Comparison of ENCODE assay signal across 13 mouse cellular contexts in the genomic region with DNA sequence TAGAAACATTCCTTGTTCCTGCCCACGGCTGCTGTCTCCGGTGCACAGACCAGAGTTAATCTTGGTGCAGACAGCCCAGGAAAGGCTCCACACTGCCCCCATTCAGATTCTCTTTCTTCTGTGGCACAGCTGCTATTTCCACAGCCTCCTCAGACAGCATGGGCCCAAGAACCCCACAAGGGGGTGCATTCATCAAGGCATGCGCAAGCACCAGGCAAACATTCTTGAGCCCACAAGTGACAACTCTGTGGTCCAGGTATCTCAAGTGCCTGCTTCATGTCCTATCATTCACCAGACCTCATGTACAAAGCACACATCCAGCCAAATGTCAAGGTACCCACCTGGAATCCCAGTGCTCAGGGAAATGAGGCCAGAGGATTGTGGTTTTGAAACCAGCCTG. TPM values are rescaled to one million over a fixed set of nuclear protein-coding genes. Genes with fewer than 3 reads are reported as not detected.
DNase-seq lines count a peak whose midpoint lies in the region; ATAC-seq and TF ChIP-seq lines count a peak whose summit lies in the region.
"Had no signal": no experiment of that assay in that cellular context is flagged by ENCODE, and none has a peak within 500 bp of the region (broad histone marks: within the 10 kb centered on the region; RNA-seq: fewer than 3 reads in every experiment).

No protein-coding gene starts in this region.

- no peaks in the 10 kb centered on the region for H3K36me3 ChIP-seq in forebrain, embryonic 16.5 days (ENCODE audit: control insufficient read depth, insufficient read depth)
- H3K36me3 ChIP-seq in forebrain, embryonic 10.5 days (replicated peaks), result no peaks in the 10 kb centered on the region
- H3K36me3 ChIP-seq in midbrain, embryonic 11.5 days (ENCODE audit: control insufficient read depth, insufficient read depth, low read length), result no peaks in the 10 kb centered on the region
- H3K36me3 ChIP-seq in midbrain, embryonic 15.5 days (replicated peaks), result no peaks in the 10 kb centered on the region
- H3K36me3 ChIP-seq in lung, embryonic 14.5 days (ENCODE audit: insufficient read depth), result no peaks in the 10 kb centered on the region
- H3K36me3 ChIP-seq in stomach, postnatal 0 days (ENCODE audit: control insufficient read depth, insufficient read depth, low read length), result no peaks in the 10 kb centered on the region
- H3K36me3 ChIP-seq: heart, embryonic 12.5 days had no signal

- H3K9me3 ChIP-seq in forebrain, embryonic 16.5 days (ENCODE audit: control insufficient read depth, low read length), result no peaks in the 10 kb centered on the region
- no peaks in the 10 kb centered on the region for H3K9me3 ChIP-seq in forebrain, embryonic 10.5 days
- H3K9me3 ChIP-seq in midbrain, embryonic 11.5 days (ENCODE audit: control insufficient read depth, low read length), result no peaks in the 10 kb centered on the region
- no peaks in the 10 kb centered on the region for H3K9me3 ChIP-seq in midbrain, embryonic 15.5 days
- H3K9me3 ChIP-seq in lung, embryonic 14.5 days (ENCODE audit: low read depth, low read length), result no peaks in the 10 kb centered on the region
- no peaks in the 10 kb centered on the region for H3K9me3 ChIP-seq in stomach, postnatal 0 days (ENCODE audit: control insufficient read depth, low read length)
- H3K9me3 ChIP-seq: heart, embryonic 12.5 days had no signal

- TF ChIP-seq EP300 in stomach, postnatal 0 days (optimal IDR thresholded peaks at IDR 0.05), result no peak

- WGBS in forebrain, embryonic 16.5 days, result 14% methylated on average over 3 of the region's 3 CpGs
- WGBS in forebrain, embryonic 10.5 days, result 20% methylated on average over 3 of the region's 3 CpGs
- 18% methylated on average over 3 of the region's 3 CpGs for WGBS in midbrain, embryonic 11.5 days
- 20% methylated on average over 3 of the region's 3 CpGs for WGBS in midbrain, embryonic 15.5 days
- WGBS in lung, embryonic 14.5 days, result 28% methylated on average over 3 of the region's 3 CpGs
- 34% methylated on average over 3 of the region's 3 CpGs for WGBS in stomach, postnatal 0 days

- TF ChIP-seq CTCF in lung, embryonic 14.5 days (IDR thresholded peaks at IDR 0.05; ENCODE audit: low read depth), result peak; percentile 67
- peak; percentile 59 for TF ChIP-seq CTCF in stomach, postnatal 0 days (IDR thresholded peaks at IDR 0.05; ENCODE audit: low read depth)

- H3K27ac ChIP-seq in forebrain, embryonic 16.5 days (ENCODE audit: low read length), result no peak overlapping the region
- H3K27ac ChIP-seq in forebrain, embryonic 10.5 days, result no peak overlapping the region
- H3K27ac ChIP-seq in midbrain, embryonic 11.5 days (ENCODE audit: low read depth, low read length), result no peak overlapping the region
- H3K27ac ChIP-seq in midbrain, embryonic 15.5 days, result no peak overlapping the region
- H3K27ac ChIP-seq in lung, embryonic 14.5 days (ENCODE audit: low read depth), result no peak overlapping the region
- no peak overlapping the region for H3K27ac ChIP-seq in stomach, postnatal 0 days (replicated peaks)

- peaks cover 11% of the 10 kb centered on the region for H3K4me1 ChIP-seq in forebrain, embryonic 16.5 days (replicated peaks; ENCODE audit: control insufficient read depth, insufficient read depth, low read length)
- peaks cover 51% of the 10 kb centered on the region for H3K4me1 ChIP-seq in forebrain, embryonic 10.5 days
- peaks cover 18% of the 10 kb centered on the region for H3K4me1 ChIP-seq in midbrain, embryonic 11.5 days (ENCODE audit: control insufficient read depth, insufficient read depth, low read length)
- H3K4me1 ChIP-seq in midbrain, embryonic 15.5 days, result peaks cover 9% of the 10 kb centered on the region
- no peaks in the 10 kb centered on the region for H3K4me1 ChIP-seq in lung, embryonic 14.5 days (ENCODE audit: insufficient read depth)
- peaks cover 3% of the 10 kb centered on the region; the same call in 1 of the 2 replicates for H3K4me1 ChIP-seq in stomach, postnatal 0 days (replicated peaks; ENCODE audit: control insufficient read depth, insufficient read depth)

- H3K4me2 ChIP-seq in forebrain, embryonic 16.5 days (ENCODE audit: low read length), result no peak overlapping the region
- H3K4me2 ChIP-seq in midbrain, embryonic 11.5 days, result no peak overlapping the region
- no peak overlapping the region for H3K4me2 ChIP-seq in midbrain, embryonic 15.5 days
- no peak overlapping the region for H3K4me2 ChIP-seq in lung, embryonic 14.5 days
- H3K4me2 ChIP-seq in stomach, postnatal 0 days (replicated peaks; ENCODE audit: low read depth), result no peak overlapping the region
- H3K4me2 ChIP-seq: heart, embryonic 12.5 days had no signal

- DNase-seq in forebrain, embryonic 10.5 days (ENCODE audit: extremely low spot score, low spot score), result no peak
- no peak for DNase-seq in midbrain, embryonic 11.5 days (ENCODE audit: low spot score, missing footprints)
- DNase-seq in lung, embryonic 14.5 days, result peak; percentile 69
- DNase-seq in stomach, postnatal 0 days (ENCODE audit: low spot score), result no peak
- no peak for DNase-seq in heart, adult 11 months
- no peak for DNase-seq in adrenal gland, adult 2 months
- DNase-seq: B cell, adult 2 months; kidney, postnatal 25 days; left cerebral cortex, postnatal 4 days had no signal

- H3K27me3 ChIP-seq in forebrain, embryonic 16.5 days (replicated peaks; ENCODE audit: control insufficient read depth, insufficient read depth, low read length), result peaks cover 2% of the 10 kb centered on the region; the same call in 1 of the 2 replicates
- H3K27me3 ChIP-seq in forebrain, embryonic 10.5 days (ENCODE audit: poor library complexity, severe bottlenecking), result peaks cover 57% of the 10 kb centered on the region
- peaks cover 16% of the 10 kb centered on the region for H3K27me3 ChIP-seq in midbrain, embryonic 11.5 days (ENCODE audit: control insufficient read depth, insufficient read depth, low read length)
- H3K27me3 ChIP-seq in midbrain, embryonic 15.5 days (replicated peaks), result peaks cover 9% of the 10 kb centered on the region
- H3K27me3 ChIP-seq in lung, embryonic 14.5 days (ENCODE audit: insufficient read depth, low read length), result peaks cover 18% of the 10 kb centered on the region
- H3K27me3 ChIP-seq in stomach, postnatal 0 days (ENCODE audit: control insufficient read depth, insufficient read depth, low read length), result no peaks in the 10 kb centered on the region

- 0 out of 2 replicates have a peak, but pooled peaks have one; percentile 32 for ATAC-seq in forebrain, embryonic 16.5 days
- peak; percentile 8; the same call in 1 of the 2 replicates for ATAC-seq in midbrain, embryonic 11.5 days (ENCODE audit: low FRiP score)
- no peak for ATAC-seq in midbrain, embryonic 15.5 days (replicated peaks)
- peak; percentile 55; the same call in 1 of the 2 replicates for ATAC-seq in lung, embryonic 14.5 days (ENCODE audit: insufficient read depth)
- ATAC-seq in stomach, postnatal 0 days (ENCODE audit: low FRiP score, low TSS enrichment), result no peak

- H3K4me3 ChIP-seq in forebrain, embryonic 16.5 days (replicated peaks; ENCODE audit: low read length), result no peak overlapping the region
- no peak overlapping the region for H3K4me3 ChIP-seq in forebrain, embryonic 10.5 days
- no peak overlapping the region for H3K4me3 ChIP-seq in midbrain, embryonic 11.5 days (ENCODE audit: low read depth, low read length)
- H3K4me3 ChIP-seq in midbrain, embryonic 15.5 days, result no peak overlapping the region
- no peak overlapping the region for H3K4me3 ChIP-seq in lung, embryonic 14.5 days (ENCODE audit: low read depth, low read length)
- H3K4me3 ChIP-seq in stomach, postnatal 0 days (ENCODE audit: low read depth, low read length), result no peak overlapping the region
- H3K4me3 ChIP-seq: heart, embryonic 12.5 days had no signal

- H3K9ac ChIP-seq in forebrain, embryonic 16.5 days (replicated peaks; ENCODE audit: low read depth, low read length), result no peak overlapping the region
- no peak overlapping the region for H3K9ac ChIP-seq in midbrain, embryonic 11.5 days (ENCODE audit: low read length)
- no peak overlapping the region for H3K9ac ChIP-seq in midbrain, embryonic 15.5 days
- H3K9ac ChIP-seq in lung, embryonic 14.5 days, result no peak overlapping the region
- no peak overlapping the region for H3K9ac ChIP-seq in stomach, postnatal 0 days (ENCODE audit: low read length)
- H3K9ac ChIP-seq: heart, embryonic 12.5 days had no signal

RNA-seq across cellular contexts. Expression of a gene that starts 3.0 kb away (rescaled TPM):
- 0.46 and 0.70 TPM in 2 replicates for polyA plus RNA-seq in forebrain, embryonic 16.5 days (2015; fragmentation: Nextera tagmentation; extraction: Ambion mirVana)
- polyA plus RNA-seq in forebrain, embryonic 10.5 days (2016; fragmentation: Nextera tagmentation; extraction: Ambion mirVana), result 1.4 and 1.8 TPM in 2 replicates
- 3.6 and 4.2 TPM in 2 replicates for polyA plus RNA-seq in midbrain, embryonic 11.5 days (2014; fragmentation: Nextera tagmentation; extraction: Ambion mirVana)
- 1.7 and 2.2 TPM in 2 replicates for polyA plus RNA-seq in midbrain, embryonic 15.5 days (2015; fragmentation: Nextera tagmentation; extraction: Ambion mirVana)
- polyA plus RNA-seq in lung, embryonic 14.5 days (2014; fragmentation: Nextera tagmentation; extraction: Ambion mirVana), result 1.3 and 2.0 TPM in 2 replicates
- polyA plus RNA-seq in stomach, postnatal 0 days (2015; fragmentation: Nextera tagmentation; extraction: Ambion mirVana), result 0.79 and 0.96 TPM in 2 replicates
- under 1 TPM; 0.17 to 0.62 TPM for total RNA-seq in adrenal gland, adult 2 months (2021)
- 0.10 and 0.22 TPM in 2 replicates for polyA plus RNA-seq in adrenal gland, adult 2 months (2012; rRNA removed)
- total RNA-seq: monocyte, adult 5-6 weeks had no signal

Comparison
In these comparisons a context has a peak if more than half of its experiments do, and no peak if none do; other contexts are left out.
1. ATAC-seq: peak in forebrain, embryonic 16.5 days (single experiment), midbrain, embryonic 11.5 days (single experiment) and lung, embryonic 14.5 days (single experiment); none in midbrain, embryonic 15.5 days (single experiment) and stomach, postnatal 0 days (single experiment).